Mouse (Mus musculus): ENCODE data around the gene Myh14. TPM values are rescaled to one million over a fixed set of nuclear protein-coding genes. Genes with fewer than 3 reads are reported as not detected.

Myh14 gene
- total RNA-seq, 1 experiment = 7.0 TPM

DNA sequence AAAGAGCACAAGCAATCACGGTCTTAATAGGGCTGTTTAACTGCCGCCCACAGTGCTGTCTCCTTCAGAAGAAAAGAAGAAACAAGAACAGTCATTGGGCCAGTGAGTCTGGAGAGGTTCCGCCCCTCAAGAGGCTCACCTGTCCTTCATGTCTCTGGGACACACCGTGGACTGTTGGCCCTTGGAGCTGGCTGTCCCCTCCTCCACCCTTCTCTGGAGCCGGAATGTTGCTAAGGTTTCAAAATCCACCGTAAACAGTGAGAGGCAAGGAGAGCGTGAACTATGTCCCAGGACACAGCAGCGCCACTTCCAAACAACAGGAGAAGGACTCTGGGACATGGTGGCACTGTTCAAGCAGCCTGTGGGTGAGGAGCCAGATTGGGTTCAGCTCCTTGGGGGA is 13.0 kb upstream of the Myh14 start:
- Histone ChIP-seq H3K36me3 (ENCODE audit: control insufficient read depth, insufficient read depth, low read length, poor library complexity, severe bottlenecking) (no peaks in the 10 kb centered on the region), H3K9ac (ENCODE audit: insufficient read depth, low read depth, low read length, poor library complexity, severe bottlenecking) (no peak overlapping the region), H3K27ac (ENCODE audit: insufficient read depth, low read depth, low read length, poor library complexity, severe bottlenecking) (no peak overlapping the region), H3K4me3 (ENCODE audit: insufficient read depth in 1 of 2, low read depth in 1 of 2, low read length in 2 of 2, poor library complexity in 1 of 2, severe bottlenecking in 1 of 2) (no peak overlapping the region), H3K4me1 (ENCODE audit: control insufficient read depth in 2 of 2, insufficient read depth in 2 of 2, low read length in 2 of 2, poor library complexity in 1 of 2) (peaks cover 0 to 7% of the 10 kb centered on the region in 2 experiments; a peak in 1 of 4 replicates), H3K9me3 (ENCODE audit: control insufficient read depth, insufficient read depth, low read depth, low read length) (no peaks in the 10 kb centered on the region)
- DNase-seq (ENCODE audit: low read depth, low spot score) = no peak
- in situ Hi-C loops (cut with MboI; ENCODE audit: low sequenced_read_pairs in 2 of 2, unreplicated experiment in 2 of 2) = no loop called here
- TF ChIP-seq HCFC1 (IDR thresholded peaks at IDR 0.05; ENCODE audit: borderline replicate concordance, insufficient read depth, low read length) = no peak
- no peak for TF ChIP-seq CHD2 (IDR thresholded peaks at IDR 0.05; ENCODE audit: low read depth, low read length)
- TF ChIP-seq ZC3H11A (IDR thresholded peaks at IDR 0.05; ENCODE audit: borderline replicate concordance, low read depth, low read length) = no peak
- no peak for TF ChIP-seq ZNF384 (IDR thresholded peaks at IDR 0.05; ENCODE audit: low read depth, low read length)
- TF ChIP-seq MAFK (IDR thresholded peaks at IDR 0.05; ENCODE audit: insufficient read depth, low read depth, low read length) = no peak

- no peak overlapping the region for H3K4me3 ChIP-seq (ENCODE audit: insufficient read depth in 1 of 2, low read depth in 1 of 2, low read length in 2 of 2, poor library complexity in 1 of 2, severe bottlenecking in 1 of 2)
- no peak overlapping the region for H3K27ac ChIP-seq (ENCODE audit: insufficient read depth, low read depth, low read length, poor library complexity, severe bottlenecking)
- DNase-seq (ENCODE audit: low read depth, low spot score) = no peak
- no peaks in the 10 kb centered on the region for H3K36me3 ChIP-seq (ENCODE audit: control insufficient read depth, insufficient read depth, low read length, poor library complexity, severe bottlenecking)
- TF ChIP-seq ZC3H11A (IDR thresholded peaks at IDR 0.05; ENCODE audit: borderline replicate concordance, low read depth, low read length) = no peak
- H3K9me3 ChIP-seq (ENCODE audit: control insufficient read depth, insufficient read depth, low read depth, low read length) = no peaks in the 10 kb centered on the region
- no peak overlapping the region for H3K9ac ChIP-seq (ENCODE audit: insufficient read depth, low read depth, low read length, poor library complexity, severe bottlenecking)
- no peaks in the 10 kb centered on the region for H3K4me1 ChIP-seq (ENCODE audit: control insufficient read depth in 2 of 2, insufficient read depth in 2 of 2, low read length in 2 of 2, poor library complexity in 1 of 2)
- in situ Hi-C loops (cut with MboI; ENCODE audit: low sequenced_read_pairs in 2 of 2, unreplicated experiment in 2 of 2) = no loop called here
Observed at GRCm38 (mm10) chr7:44676611-44677010, 6.0 kb upstream of the Myh14 start.

DNA sequence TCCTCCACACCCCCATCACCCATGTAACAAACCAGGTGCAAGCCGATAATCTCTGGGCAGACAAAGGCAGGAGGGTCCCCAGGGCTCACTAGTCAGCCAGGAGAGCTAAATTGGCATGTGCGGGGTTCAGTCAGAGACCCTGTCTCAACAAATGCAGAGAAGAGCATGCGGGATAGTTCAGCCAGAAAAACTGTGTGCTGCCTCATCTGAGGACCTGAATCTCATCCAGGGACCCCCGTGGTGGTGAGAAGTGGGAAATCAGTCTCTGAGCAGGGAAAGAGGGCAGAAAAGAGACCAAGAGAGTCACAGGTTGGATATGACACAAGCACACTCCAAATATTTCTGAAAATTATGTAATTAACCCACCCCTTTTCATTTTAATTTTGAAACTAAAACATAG is 5.5 kb upstream of the Myh14 start:
- no peak for TF ChIP-seq MAFK (IDR thresholded peaks at IDR 0.05; ENCODE audit: insufficient read depth, low read depth, low read length)
- TF ChIP-seq ZNF384 (IDR thresholded peaks at IDR 0.05; ENCODE audit: low read depth, low read length) = no peak
- no peak for TF ChIP-seq HCFC1 (IDR thresholded peaks at IDR 0.05; ENCODE audit: borderline replicate concordance, insufficient read depth, low read length)
- no peak for TF ChIP-seq ZC3H11A (IDR thresholded peaks at IDR 0.05; ENCODE audit: borderline replicate concordance, low read depth, low read length)
- TF ChIP-seq CHD2 (IDR thresholded peaks at IDR 0.05; ENCODE audit: low read depth, low read length) = no peak

DNA sequence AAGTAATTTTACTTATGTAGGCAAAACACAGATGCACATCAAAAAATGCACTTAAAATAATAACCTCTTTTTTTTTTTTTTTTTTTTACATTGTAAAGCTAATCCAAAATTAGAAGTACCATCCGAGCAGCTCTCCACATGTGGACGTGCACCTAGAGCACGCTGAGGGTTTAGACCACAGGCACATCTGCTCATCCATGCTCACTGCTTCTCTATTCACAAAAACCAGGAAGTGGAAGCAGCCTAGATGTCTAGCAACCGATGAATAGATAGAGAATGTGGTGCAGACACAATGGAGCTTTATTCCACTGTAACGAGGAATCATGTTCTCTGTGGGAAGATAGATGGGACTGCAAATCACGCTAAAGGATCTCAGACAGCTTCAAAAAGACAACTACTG is 4.5 kb upstream of the Myh14 start:
- no peak for DNase-seq (ENCODE audit: low read depth, low spot score)
- H3K9ac ChIP-seq (ENCODE audit: insufficient read depth, low read depth, low read length, poor library complexity, severe bottlenecking) = no peak overlapping the region
- no peaks in the 10 kb centered on the region for H3K36me3 ChIP-seq (ENCODE audit: control insufficient read depth, insufficient read depth, low read length, poor library complexity, severe bottlenecking)
- H3K9me3 ChIP-seq (ENCODE audit: control insufficient read depth, insufficient read depth, low read depth, low read length) = no peaks in the 10 kb centered on the region
- H3K27ac ChIP-seq (ENCODE audit: insufficient read depth, low read depth, low read length, poor library complexity, severe bottlenecking) = no peak overlapping the region
- peaks cover 0 to 3% of the 10 kb centered on the region in 2 experiments; a peak in 2 of 4 replicates for H3K4me1 ChIP-seq (ENCODE audit: control insufficient read depth in 2 of 2, insufficient read depth in 2 of 2, low read length in 2 of 2, poor library complexity in 1 of 2)
- in situ Hi-C loops (cut with MboI; ENCODE audit: low sequenced_read_pairs in 2 of 2, unreplicated experiment in 2 of 2) = no loop called here
- no peak for TF ChIP-seq HCFC1 (IDR thresholded peaks at IDR 0.05; ENCODE audit: borderline replicate concordance, insufficient read depth, low read length)
- no peak for TF ChIP-seq ZC3H11A (IDR thresholded peaks at IDR 0.05; ENCODE audit: borderline replicate concordance, low read depth, low read length)
- TF ChIP-seq CHD2 (IDR thresholded peaks at IDR 0.05; ENCODE audit: low read depth, low read length) = no peak
- no peak for TF ChIP-seq MAFK (IDR thresholded peaks at IDR 0.05; ENCODE audit: insufficient read depth, low read depth, low read length)
- TF ChIP-seq ZNF384 (IDR thresholded peaks at IDR 0.05; ENCODE audit: low read depth, low read length) = no peak
- H3K4me3 ChIP-seq (ENCODE audit: insufficient read depth in 1 of 2, low read depth in 1 of 2, low read length in 2 of 2, poor library complexity in 1 of 2, severe bottlenecking in 1 of 2) = no peak overlapping the region

More for the DNA sequence above, 5.5 kb upstream of the Myh14 start:
- no peak for DNase-seq (ENCODE audit: low read depth, low spot score)
- no peaks in the 10 kb centered on the region; a peak in 2 of 4 replicates for H3K4me1 ChIP-seq (ENCODE audit: control insufficient read depth in 2 of 2, insufficient read depth in 2 of 2, low read length in 2 of 2, poor library complexity in 1 of 2)
- H3K4me3 ChIP-seq (ENCODE audit: insufficient read depth in 1 of 2, low read depth in 1 of 2, low read length in 2 of 2, poor library complexity in 1 of 2, severe bottlenecking in 1 of 2) = no peak overlapping the region
- H3K9ac ChIP-seq (ENCODE audit: insufficient read depth, low read depth, low read length, poor library complexity, severe bottlenecking) = no peak overlapping the region
- H3K9me3 ChIP-seq (ENCODE audit: control insufficient read depth, insufficient read depth, low read depth, low read length) = no peaks in the 10 kb centered on the region
- in situ Hi-C loops (cut with MboI; ENCODE audit: low sequenced_read_pairs in 2 of 2, unreplicated experiment in 2 of 2) = no loop called here
- H3K36me3 ChIP-seq (ENCODE audit: control insufficient read depth, insufficient read depth, low read length, poor library complexity, severe bottlenecking) = no peaks in the 10 kb centered on the region
- no peak overlapping the region for H3K27ac ChIP-seq (ENCODE audit: insufficient read depth, low read depth, low read length, poor library complexity, severe bottlenecking)

DNA sequence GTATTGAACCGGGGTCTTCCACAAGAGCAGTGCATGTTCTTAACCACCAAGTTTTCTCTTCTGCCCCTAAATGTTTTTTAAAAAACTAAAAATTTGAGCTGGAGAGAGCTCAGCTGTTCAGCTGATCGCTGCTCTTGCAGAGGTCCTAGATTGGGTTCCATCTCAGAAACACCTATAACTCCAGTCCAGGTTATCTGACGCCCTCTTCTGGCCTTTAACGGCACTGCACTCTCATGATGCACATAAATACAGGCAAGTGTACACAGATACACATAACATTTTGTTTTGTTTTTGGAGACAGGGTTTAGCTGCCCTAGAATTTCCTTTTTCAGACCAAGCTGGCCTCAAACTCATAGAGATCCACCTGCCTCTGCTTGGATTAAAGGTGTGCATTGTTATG is 3.9 kb upstream of the Myh14 start:
- no peak for DNase-seq (ENCODE audit: low read depth, low spot score)
- peaks cover 0 to 3% of the 10 kb centered on the region in 2 experiments; a peak in 2 of 4 replicates for H3K4me1 ChIP-seq (ENCODE audit: control insufficient read depth in 2 of 2, insufficient read depth in 2 of 2, low read length in 2 of 2, poor library complexity in 1 of 2)
- no peak overlapping the region for H3K4me3 ChIP-seq (ENCODE audit: insufficient read depth in 1 of 2, low read depth in 1 of 2, low read length in 2 of 2, poor library complexity in 1 of 2, severe bottlenecking in 1 of 2)
- H3K27ac ChIP-seq (ENCODE audit: insufficient read depth, low read depth, low read length, poor library complexity, severe bottlenecking) = no peak overlapping the region
- no peaks in the 10 kb centered on the region for H3K9me3 ChIP-seq (ENCODE audit: control insufficient read depth, insufficient read depth, low read depth, low read length)
- no peak overlapping the region for H3K9ac ChIP-seq (ENCODE audit: insufficient read depth, low read depth, low read length, poor library complexity, severe bottlenecking)
- in situ Hi-C loops (cut with MboI; ENCODE audit: low sequenced_read_pairs in 2 of 2, unreplicated experiment in 2 of 2) = no loop called here
- H3K36me3 ChIP-seq (ENCODE audit: control insufficient read depth, insufficient read depth, low read length, poor library complexity, severe bottlenecking) = no peaks in the 10 kb centered on the region
- TF ChIP-seq MAFK (IDR thresholded peaks at IDR 0.05; ENCODE audit: insufficient read depth, low read depth, low read length) (no peak), HCFC1 (IDR thresholded peaks at IDR 0.05; ENCODE audit: borderline replicate concordance, insufficient read depth, low read length) (no peak), CHD2 (IDR thresholded peaks at IDR 0.05; ENCODE audit: low read depth, low read length) (no peak), ZNF384 (IDR thresholded peaks at IDR 0.05; ENCODE audit: low read depth, low read length) (no peak), ZC3H11A (IDR thresholded peaks at IDR 0.05; ENCODE audit: borderline replicate concordance, low read depth, low read length) (no peak)
